Mouse (Mus musculus) limb, embryonic 14.5 days (tissue): ENCODE data around the gene S100a13. TPM values are rescaled to one million over a fixed set of nuclear protein-coding genes. Genes with fewer than 3 reads are reported as not detected.

Experiments used
- ATAC-seq: fragments of 200-750 bp; cut with Nextera tagmentation; 2 replicates; pipeline ENCODE4 v1.8.0; 2017; ENCODE audit warnings: low read depth, moderate number of reproducible peaks, moderate TSS enrichment; ENCODE audit not compliant: low FRiP score
- DNase-seq: peaks from one replicate; pipeline ENCODE4 v3.0.0-alpha.2; 2015; ENCODE audit warnings: low spot score
- H3K27ac ChIP-seq: fragments of 300-500 bp; sonication (generic); replicated peaks from 2 replicates; pipeline ENCODE4 v1.5.1; 2014; ENCODE audit warnings: low read depth, mild to moderate bottlenecking, low read length, moderate library complexity, mixed read lengths
- H3K27me3 ChIP-seq: fragments of 300-500 bp; sonication (generic); 2 replicates; pipeline ENCODE4 v1.6.1; 2014; ENCODE audit warnings: low read length, mixed read lengths; ENCODE audit not compliant: control insufficient read depth, insufficient read depth
- H3K36me3 ChIP-seq: fragments of 300-500 bp; sonication (generic); 2 replicates; pipeline ENCODE4 v1.6.1; 2014; ENCODE audit warnings: mild to moderate bottlenecking, low read length, moderate library complexity, mixed read lengths; ENCODE audit not compliant: control insufficient read depth, insufficient read depth
- H3K4me1 ChIP-seq: fragments of 300-500 bp; sonication (generic); 2 replicates; pipeline ENCODE4 v1.6.1; 2014; ENCODE audit warnings: antibody characterized with exemption, low read length, mixed read lengths; ENCODE audit not compliant: control insufficient read depth, insufficient read depth
- H3K4me2 ChIP-seq: fragments of 300-500 bp; sonication (generic); replicated peaks from 2 replicates; pipeline ENCODE4 v1.6.1; 2014; ENCODE audit warnings: low read depth, mild to moderate bottlenecking, low read length, moderate library complexity; ENCODE audit not compliant: severe bottlenecking
- H3K4me3 ChIP-seq: fragments of 300-500 bp; sonication (generic); replicated peaks from 2 replicates; pipeline ENCODE4 v1.5.1; 2014; ENCODE audit warnings: low read length
- H3K9ac ChIP-seq: fragments of 300-500 bp; sonication (generic); 2 replicates; pipeline ENCODE4 v1.6.1; 2014; ENCODE audit warnings: mild to moderate bottlenecking, low read depth, low read length, moderate library complexity; ENCODE audit not compliant: severe bottlenecking
- H3K9me3 ChIP-seq: fragments of 300-500 bp; sonication (generic); 2 replicates; pipeline ENCODE4 v1.6.1; 2016; ENCODE audit warnings: low read length; ENCODE audit not compliant: control insufficient read depth
- POLR2A ChIP-seq: fragments of 200-500 bp; IDR thresholded peaks from 2 replicates; pipeline ENCODE4 v1.8.0; 2012; ENCODE audit warnings: inconsistent platforms, mild to moderate bottlenecking, moderate library complexity, borderline replicate concordance; ENCODE audit not compliant: insufficient read depth, insufficient read length; ENCODE audit errors: extremely low read depth
- WGBS: fragments of 180-500 bp; shearing (Covaris S2); extraction: QIAGEN DNeasy Blood & Tissue Kit; methylation state at CpG from one replicate; pipeline ENCODE4 v1.1.7; 2014; 5-methylcytosine and 5-hydroxymethylcytosine counted together
- polyA plus RNA-seq, 2 experiments: library from polyadenylated mRNA; depleted of rRNA in 1 of 2; stranded (reverse) in 1 of 2; unstranded in 1 of 2; fragments of >200 nt; fragmentation: Nextera tagmentation in 1 of 2; extraction: Ambion mirVana in 1 of 2; gene quantifications; 2 replicates each; pipeline versions ENCODE4 v1.2.1 to v1.2.3; 2012 to 2014

The S100a13 gene
- polyA plus RNA-seq, 2 experiments = 34.1 to 44.7 TPM

DNA sequence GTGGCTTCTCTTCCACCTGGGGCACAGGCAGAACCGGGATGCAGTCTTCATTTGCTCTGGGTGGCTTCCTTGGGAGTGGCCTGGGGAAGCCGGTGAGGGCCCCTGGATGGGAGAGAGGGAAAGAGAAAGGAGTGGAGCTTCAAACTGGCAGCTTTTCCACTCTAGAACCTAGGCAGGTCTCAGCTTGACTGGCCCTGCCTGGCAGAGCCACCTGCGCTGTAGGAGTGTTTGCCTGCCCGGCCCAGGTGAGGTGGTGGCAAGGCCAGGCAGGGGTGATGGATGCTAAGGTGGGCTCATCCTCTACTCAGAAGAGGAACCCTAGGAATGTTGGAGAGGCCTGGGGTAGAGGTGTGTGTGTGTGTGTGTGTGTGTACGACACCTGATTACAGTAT is 23.7 kb downstream of the S100a13 start:
- no peaks in the 10 kb centered on the region for H3K36me3 ChIP-seq
- no peaks in the 10 kb centered on the region for H3K9me3 ChIP-seq
- no peak for DNase-seq
- peak overlapping the region; percentile 27 for H3K4me2 ChIP-seq
- no peak overlapping the region for H3K27ac ChIP-seq
- H3K4me1 ChIP-seq = peaks cover 11% of the 10 kb centered on the region
- peak overlapping the region; percentile 10 for H3K4me3 ChIP-seq
- 72% methylated on average over 5 of the region's 5 CpGs for WGBS
- peak overlapping the region; percentile 21; the same call in 1 of the 2 replicates for H3K9ac ChIP-seq
- TF ChIP-seq POLR2A = no peak
- ATAC-seq = no peak
- no peaks in the 10 kb centered on the region for H3K27me3 ChIP-seq

DNA sequence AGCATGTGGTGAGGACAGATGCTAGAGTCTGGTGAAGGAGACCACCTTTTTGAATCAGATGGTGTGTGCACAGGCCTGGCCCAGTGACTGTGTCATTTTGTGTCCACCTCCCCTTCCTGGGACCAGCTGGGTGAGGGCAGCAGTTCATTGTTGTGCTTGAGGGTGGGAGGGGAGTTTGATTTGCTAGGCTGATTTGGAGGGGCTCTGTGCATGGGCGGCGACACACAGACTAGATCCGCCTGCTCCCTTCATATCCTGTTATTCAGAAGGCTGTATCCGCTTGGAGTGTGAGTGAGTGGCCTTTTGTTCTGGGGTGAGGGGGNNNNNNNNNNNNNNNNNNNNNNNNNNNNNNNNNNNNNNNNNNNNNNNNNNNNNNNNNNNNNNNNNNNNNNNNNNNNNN is 26.7 kb downstream of the S100a13 start:
- ATAC-seq = no peak

DNA sequence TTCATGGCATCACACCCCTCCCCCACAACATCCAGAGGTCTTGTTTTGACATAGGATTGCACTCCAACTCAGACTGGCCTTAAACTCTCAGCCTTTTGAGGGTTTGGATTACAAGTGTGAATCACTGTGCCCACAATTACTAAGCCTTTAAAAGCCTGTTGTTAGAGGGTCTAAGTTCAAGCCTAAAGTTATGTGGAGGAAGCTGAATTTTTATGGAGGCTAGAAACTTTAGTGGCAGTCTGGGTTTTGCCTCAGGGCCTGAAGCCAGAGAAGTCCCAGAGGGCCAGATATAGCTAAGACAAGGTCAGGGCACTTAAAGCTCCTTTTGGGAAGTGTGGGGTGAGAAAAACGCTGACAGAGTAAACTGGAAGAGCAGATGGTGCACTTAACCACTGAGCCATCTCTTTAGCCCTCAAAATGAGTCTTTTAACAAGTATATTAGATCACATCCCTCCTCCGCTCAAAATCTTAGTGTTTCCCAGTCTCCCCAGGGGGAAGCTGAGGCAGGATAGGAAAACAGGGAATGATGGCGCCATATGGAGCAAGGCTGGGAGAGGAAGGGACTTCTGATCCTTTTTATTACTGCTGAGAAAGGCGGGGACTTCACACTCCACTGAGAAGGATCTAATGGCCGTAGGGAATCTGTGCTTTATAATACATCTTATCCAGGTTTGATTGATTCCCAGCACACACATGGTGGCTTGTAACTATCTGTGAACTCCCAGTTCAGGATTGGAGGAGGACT is 35.6 kb downstream of the S100a13 start:
- H3K36me3 ChIP-seq = no peaks in the 10 kb centered on the region
- TF ChIP-seq POLR2A = no peak
- no peak overlapping the region for H3K27ac ChIP-seq
- H3K9ac ChIP-seq = no peak overlapping the region
- H3K27me3 ChIP-seq = no peaks in the 10 kb centered on the region
- DNase-seq (peak; percentile 54), ATAC-seq (peak; percentile 71)
- peaks cover 5% of the 10 kb centered on the region; the same call in 1 of the 2 replicates for H3K4me1 ChIP-seq
- no peak overlapping the region for H3K4me3 ChIP-seq
- 24% methylated on average over 5 of the region's 5 CpGs for WGBS
- H3K4me2 ChIP-seq = no peak overlapping the region
- H3K9me3 ChIP-seq = no peaks in the 10 kb centered on the region

More for the DNA sequence above, 26.7 kb downstream of the S100a13 start:
- no peak for DNase-seq
- no peak for TF ChIP-seq POLR2A
- H3K4me1 ChIP-seq = peaks cover 11% of the 10 kb centered on the region
- WGBS = 64% methylated on average over 4 of the region's 4 CpGs
- 0 out of 2 replicates have a peak overlapping the region, but pooled peaks have one; percentile 13 for H3K27ac ChIP-seq
- no peaks in the 10 kb centered on the region for H3K27me3 ChIP-seq
- no peaks in the 10 kb centered on the region for H3K9me3 ChIP-seq
- H3K36me3 ChIP-seq = no peaks in the 10 kb centered on the region
- H3K4me3 ChIP-seq = no peak overlapping the region
- H3K4me2 ChIP-seq = no peak overlapping the region
- H3K9ac ChIP-seq = no peak overlapping the region; the same call in 1 of the 2 replicates

DNA sequence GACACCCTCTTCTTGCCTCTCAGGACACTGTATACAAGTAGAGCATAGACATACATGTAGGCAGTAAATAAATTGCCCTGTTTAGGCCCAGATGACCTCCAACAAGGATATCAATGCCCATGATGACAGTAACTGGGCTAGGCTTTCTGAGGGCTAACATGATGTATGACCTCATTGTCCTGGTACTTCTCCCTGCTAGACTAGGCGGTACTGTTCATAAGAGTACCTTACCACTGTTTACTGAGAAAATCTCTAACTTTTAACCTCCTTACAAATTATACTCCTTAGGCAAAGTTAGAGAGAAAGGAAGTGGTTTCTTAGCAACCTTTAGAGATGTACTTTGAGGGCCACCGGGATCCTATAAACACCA is 36.2 kb downstream of the S100a13 start:
- no peaks in the 10 kb centered on the region for H3K27me3 ChIP-seq
- no peaks in the 10 kb centered on the region for H3K9me3 ChIP-seq
- TF ChIP-seq POLR2A = no peak
- 73% methylated on average over 2 of the region's 2 CpGs for WGBS
- H3K4me2 ChIP-seq = no peak overlapping the region
- DNase-seq = no peak
- H3K4me1 ChIP-seq = peaks cover 5% of the 10 kb centered on the region; the same call in 1 of the 2 replicates
- H3K9ac ChIP-seq = no peak overlapping the region
- no peak; the same call in 1 of the 2 replicates for ATAC-seq
- no peaks in the 10 kb centered on the region for H3K36me3 ChIP-seq
- no peak overlapping the region for H3K4me3 ChIP-seq
- H3K27ac ChIP-seq = no peak overlapping the region

DNA sequence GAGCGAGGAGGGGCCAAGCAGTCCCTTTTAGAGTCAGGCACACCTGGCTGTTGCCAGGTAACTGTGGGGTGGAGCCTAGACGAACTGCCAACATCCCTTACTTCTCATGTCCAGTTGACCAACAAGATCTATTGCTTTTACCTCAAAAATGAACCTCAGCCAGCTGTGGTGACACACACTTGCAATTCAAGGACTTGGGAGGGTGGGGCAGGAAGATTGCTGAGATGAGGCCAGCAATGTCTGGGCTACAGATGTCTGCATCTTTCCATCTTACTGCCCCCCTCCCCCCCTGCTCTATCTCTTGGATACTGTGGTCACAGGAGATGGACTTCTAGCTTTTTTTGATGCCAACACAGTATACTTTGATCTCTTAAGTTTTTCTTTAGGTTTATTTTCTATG is 38.0 kb downstream of the S100a13 start:
- Histone ChIP-seq H3K4me1 (peaks cover 5% of the 10 kb centered on the region; the same call in 1 of the 2 replicates), H3K4me3 (no peak overlapping the region), H3K9ac (no peak overlapping the region), H3K4me2 (no peak overlapping the region), H3K27ac (no peak overlapping the region), H3K9me3 (no peaks in the 10 kb centered on the region), H3K36me3 (no peaks in the 10 kb centered on the region), H3K27me3 (no peaks in the 10 kb centered on the region)
- TF ChIP-seq POLR2A = no peak
- WGBS = 78% methylated on average over 2 of the region's 2 CpGs
- DNase-seq (no peak), ATAC-seq (no peak)
